Mouse (Mus musculus) adrenal gland (tissue): ENCODE measurements at regions not wholly inside any gene's neighbourhood (a gene's known extent, or its start where the extent isn't known, plus 50 kb on each side); places are given as distances from the start of the nearest gene placed in this dataset.
"Not testable (repeated sequence)": the region's sequence is repeated elsewhere in the genome, so short reads cannot be mapped to it uniquely, and the experiment has no call there.

Experiments
- intact Hi-C: fragments of 180-260 bp; cut with DNase I; formaldehyde crosslinking; loops from one replicate; pipeline ENCODE4 v1.15.1; 2025

DNA sequence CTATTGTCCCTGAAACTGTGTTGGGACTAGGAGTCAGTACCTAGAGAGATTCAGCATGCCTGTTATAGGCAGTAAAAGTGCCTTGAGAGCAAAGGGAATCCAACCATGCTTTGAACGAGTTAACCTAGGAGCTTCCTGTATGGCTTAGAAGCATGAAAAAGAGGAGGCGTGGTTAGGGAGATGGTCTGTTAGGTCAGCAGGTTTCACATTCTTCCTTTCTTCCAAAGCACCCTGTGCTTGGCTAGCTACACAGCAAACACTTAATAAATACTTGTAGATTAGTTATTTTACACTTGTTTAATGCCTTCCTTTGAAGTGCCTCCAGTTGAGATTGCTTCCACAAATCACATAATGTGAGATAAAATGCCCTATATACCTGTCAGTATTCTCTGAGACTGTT is 284.9 kb upstream of the Adgra3 start:
- intact Hi-C loops = no loop called here

- intact Hi-C loops = no loop called here
These were observed 250.7 kb upstream of the Adgra3 start for GRCm38 (mm10) chr5:50309491-50309890.

DNA sequence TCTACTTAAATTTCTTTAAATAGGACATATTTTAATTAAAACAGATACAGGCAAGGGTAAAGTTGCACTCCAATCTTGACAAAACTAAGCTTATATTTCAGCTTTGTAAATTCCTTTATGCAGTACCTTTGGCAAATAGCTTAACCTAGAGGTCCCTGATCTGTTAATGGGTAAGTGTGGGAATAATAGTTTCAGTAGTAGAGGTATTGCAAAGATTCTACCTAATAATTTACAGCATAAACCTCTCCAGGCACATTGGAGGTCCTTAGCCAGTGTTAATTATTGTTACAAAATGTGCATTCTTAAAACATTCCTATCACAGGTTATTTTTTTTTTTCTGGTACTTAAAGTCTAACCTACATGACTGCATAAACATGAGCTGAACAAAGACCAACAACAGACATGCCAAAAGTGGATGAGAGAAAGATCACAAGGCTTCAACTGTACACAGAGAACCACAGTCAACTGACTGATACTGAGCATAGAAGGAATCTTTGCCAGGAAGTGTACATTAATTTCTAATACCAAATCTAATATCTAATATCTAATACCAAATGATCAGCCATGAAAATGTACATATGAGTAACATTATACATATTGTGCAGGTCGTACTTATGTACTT is 245.2 kb upstream of the Adgra3 start:
- intact Hi-C loops = no loop called here

DNA sequence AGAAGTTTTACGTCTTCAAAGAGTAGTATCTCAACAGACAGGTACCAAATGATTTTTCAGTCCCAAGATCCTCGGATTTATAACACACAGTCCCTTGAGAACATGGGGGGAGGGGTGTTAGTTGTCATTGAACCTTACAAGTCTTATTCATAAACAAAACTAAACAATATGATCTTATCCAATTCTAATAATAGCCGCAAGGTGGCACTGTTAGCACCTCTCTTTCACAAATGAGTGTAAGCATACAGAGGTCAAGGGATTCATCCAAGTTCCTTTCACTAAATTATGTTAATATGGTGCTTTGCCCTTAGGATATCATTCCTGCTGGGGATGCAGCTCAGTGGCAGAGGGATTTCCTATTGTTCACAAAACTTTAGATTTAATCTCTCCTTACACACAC is 235.0 kb upstream of the Adgra3 start:
- intact Hi-C loops = no loop called here

DNA sequence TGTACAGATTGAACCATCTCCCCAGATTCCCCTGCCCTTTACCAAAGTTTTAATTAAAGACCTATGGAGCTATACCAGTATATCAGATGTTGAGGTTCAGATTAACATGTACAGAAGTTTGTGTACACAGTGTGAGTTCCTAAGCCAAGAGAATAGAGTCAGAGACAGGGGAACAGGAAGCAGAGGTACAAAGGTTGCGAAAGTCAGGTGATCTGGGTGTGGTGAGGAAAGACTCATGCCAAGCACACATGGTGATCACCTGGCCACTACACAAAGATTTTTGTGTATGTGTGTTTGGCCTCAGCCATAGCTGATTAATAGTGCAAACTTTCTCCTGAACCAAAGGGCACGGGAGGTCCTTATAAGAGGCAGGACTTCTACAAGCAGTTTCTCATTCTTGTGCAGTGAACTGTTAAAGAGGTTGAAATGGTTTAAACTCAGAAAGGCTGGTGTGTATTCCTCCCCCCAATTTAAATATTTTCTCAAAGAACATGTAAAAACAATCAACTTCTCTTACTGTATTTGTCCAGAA is 232.1 kb upstream of the Adgra3 start:
- intact Hi-C loops = no loop called here

- intact Hi-C loops = no loop called here
These were observed 201.6 kb upstream of the Adgra3 start for GRCm38 (mm10) chr5:50260417-50260816.

DNA sequence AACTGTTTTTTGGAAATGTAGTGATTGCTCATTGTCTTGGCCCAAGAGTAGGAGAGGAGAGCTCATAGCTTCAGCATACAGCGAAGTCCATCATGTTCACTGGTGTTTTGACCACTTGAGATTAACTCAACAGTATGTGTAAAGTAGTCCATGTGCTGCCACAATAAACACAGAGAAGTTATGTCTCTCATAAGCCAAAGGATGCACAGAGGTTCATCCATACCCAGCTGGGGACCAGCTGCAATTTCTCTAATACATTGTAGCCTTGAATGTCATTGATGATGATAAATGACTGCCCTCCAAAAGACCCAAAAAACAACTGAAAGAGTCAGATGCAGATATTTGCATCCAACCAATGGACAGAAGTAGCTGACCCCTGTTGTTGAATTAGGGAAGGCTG is 199.2 kb upstream of the Adgra3 start:
- intact Hi-C loops = no loop called here

GRCm38 (mm10) chr5:50234111-50234510 is 175.3 kb upstream of the Adgra3 start:
- intact Hi-C loops = no loop called here

- intact Hi-C loops = loop anchor here (10.0 kb wide), 1 partner anchor 162 kb away; the partner anchor contains the start of gene Adgra3
These were observed 158.2 kb upstream of the Adgra3 start for GRCm38 (mm10) chr5:50216956-50217355.

DNA sequence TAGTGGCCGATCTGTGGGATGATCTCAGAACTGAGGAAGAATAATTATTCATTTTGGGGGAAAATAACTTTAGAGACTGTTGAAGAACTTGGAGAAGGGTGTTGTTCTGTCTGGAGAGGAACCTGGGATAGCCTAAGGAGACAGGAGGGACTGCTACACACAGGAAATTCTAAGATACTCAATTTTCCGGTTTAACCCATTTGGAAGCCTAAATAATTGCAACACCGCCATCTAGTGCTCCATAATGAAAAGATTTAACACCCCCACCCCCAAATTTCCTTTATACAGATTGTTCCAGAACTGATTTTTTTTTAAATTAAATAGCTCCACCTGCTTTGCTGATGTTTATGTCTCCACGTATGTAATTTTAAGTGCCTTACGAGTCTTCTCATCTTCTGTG is 157.2 kb upstream of the Adgra3 start:
- intact Hi-C loops = loop anchor here (2.0 to 10.0 kb wide), 2 partner anchors 161 to 239 kb away; partner anchors contain the start of gene Adgra3

DNA sequence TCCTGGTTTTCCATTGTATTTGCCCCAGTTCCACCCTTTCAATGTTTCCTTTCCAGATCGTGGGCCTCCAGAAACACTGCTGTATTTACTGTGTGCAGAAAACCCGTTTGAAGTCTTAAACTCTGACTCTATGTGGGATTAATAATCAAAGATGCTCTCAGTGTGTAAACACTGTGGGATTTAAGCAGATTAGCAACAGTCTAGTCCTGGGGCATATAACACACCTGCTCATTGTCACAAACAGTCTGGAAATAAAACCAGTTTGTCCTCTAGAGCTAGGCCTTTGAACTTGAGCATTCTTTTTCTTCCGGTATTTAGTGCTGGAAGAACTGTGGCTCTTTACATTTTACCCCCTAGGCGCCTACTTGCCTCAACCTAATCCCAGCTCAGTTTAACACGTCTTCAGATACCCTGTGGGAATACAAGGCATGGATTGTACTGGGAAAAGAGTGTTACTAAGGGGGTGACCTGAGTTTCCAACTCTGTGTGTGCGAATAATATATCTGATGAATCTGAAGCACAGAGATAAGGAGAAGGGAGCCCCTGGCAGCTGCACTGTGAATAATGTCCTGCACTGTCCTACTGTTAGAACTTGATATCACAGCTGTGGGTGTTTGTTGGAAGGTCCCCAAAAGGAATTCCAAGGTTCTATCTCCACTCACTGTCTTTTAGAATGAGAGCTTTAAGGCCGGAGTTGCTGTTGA is 143.7 kb upstream of the Adgra3 start:
- intact Hi-C loops = no loop called here

- intact Hi-C loops = no loop called here
These were observed 137.6 kb upstream of the Adgra3 start for GRCm38 (mm10) chr5:50196423-50196822.

DNA sequence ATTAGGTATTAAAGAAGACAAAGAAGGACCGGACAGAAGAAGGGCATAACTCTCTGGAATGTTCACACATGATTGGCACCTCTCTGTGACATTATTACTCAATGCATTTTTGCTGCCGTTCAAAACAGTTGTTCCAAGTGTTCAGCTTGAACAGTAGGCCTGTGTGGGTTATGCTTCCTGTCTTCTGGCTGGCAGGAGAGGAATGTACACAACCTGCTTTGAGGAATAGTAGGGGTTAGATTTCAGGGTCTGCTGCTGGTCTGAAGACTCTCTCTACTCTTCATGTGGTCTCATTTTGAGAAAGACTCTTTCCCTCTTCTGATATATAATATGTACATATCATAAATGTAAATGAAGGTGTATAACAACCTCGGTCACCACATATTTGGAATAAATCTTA is 137.2 kb upstream of the Adgra3 start:
- intact Hi-C loops = no loop called here

DNA sequence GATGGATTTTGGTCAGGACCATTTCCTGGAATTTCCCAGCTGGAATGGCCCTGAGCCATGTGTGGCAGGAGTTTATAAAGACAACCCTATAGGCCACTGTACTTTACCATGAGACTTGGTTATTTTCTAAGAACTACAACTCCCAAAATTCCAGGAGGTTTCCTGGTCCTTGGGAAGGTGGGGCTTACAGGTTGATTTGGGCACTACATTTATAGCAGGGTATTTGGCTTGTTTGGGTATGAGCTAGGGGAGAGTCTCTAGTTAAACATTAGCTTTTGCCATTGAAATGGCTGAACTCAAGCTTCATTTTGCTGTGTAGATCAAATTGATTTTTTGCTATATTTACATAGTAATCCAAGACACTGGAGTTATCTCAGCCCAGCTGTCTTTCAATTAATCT is 130.6 kb upstream of the Adgra3 start:
- intact Hi-C loops = no loop called here

DNA sequence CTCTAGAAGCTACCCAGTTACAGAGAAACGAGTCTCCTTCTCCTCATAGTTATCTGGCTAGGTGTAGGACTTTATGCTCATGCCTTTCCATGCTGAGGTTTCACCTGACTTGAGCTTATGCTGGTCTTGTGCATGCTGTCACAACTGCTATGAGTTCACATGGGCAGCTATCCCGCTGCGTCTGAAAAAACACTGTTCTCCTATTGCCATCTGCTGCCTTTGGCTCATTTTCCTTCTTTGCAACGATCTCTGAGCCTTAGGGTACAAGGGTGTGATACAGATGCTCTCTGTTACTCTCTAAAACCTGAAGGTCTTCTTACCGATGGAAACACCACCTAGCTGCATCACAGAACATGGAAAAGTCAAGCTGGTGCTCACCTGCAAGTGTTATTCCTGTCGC is 123.9 kb upstream of the Adgra3 start:
- intact Hi-C loops = no loop called here

GRCm38 (mm10) chr5:50156557-50156956 is 97.8 kb upstream of the Adgra3 start:
- intact Hi-C loops = no loop called here

DNA sequence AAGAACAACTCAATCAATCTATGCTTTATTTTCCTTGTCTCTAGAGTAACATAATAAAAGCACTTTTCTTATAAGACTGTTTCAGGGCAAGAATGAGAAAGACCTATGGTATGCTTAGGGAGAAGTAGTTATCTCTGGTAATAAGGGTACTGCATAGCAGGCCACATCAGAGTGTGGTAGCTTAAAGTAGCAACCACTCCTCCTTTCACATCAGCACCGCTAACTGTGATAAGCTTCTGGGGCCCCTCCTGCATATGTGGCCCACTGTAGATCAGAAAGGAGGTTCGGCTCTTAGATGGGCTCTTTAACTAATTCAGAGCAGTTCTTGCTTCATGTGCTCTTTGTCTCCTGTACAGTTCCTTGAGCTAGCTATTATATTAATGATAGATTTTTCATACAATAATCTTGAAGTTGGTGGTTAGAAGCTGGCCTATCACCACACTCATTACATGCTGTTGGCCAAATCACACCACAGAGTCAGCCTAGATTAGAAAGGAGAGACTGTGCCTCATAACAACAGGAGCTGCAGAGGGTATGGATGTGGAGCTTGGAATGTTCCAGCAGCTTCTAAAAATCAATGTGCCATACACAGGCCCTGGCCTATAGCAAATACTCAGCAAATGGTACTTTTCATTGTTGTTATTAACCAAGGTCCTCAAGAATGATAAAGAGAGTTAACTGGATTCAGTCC is 96.5 kb upstream of the Adgra3 start:
- intact Hi-C loops = not testable (repeated sequence)

DNA sequence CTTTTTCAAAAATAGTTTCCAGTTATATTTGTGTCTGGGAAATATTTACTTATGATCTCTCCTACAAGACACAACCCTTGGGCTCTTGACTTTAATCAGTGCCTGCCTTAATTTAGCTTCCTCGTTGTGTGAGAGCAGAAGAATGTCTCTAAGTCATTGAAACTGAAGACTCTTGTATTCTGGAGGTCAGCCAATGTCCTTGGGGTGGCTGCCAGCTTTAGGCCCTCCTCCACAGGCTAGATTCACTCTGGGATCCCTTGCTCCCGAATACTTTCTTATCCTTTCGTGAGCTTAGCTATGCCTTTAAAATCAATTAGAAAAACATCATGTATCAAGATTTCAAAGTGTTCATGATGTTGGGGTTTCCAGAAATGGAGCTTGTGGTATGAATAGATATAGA is 88.1 kb upstream of the Adgra3 start:
- intact Hi-C loops = no loop called here

DNA sequence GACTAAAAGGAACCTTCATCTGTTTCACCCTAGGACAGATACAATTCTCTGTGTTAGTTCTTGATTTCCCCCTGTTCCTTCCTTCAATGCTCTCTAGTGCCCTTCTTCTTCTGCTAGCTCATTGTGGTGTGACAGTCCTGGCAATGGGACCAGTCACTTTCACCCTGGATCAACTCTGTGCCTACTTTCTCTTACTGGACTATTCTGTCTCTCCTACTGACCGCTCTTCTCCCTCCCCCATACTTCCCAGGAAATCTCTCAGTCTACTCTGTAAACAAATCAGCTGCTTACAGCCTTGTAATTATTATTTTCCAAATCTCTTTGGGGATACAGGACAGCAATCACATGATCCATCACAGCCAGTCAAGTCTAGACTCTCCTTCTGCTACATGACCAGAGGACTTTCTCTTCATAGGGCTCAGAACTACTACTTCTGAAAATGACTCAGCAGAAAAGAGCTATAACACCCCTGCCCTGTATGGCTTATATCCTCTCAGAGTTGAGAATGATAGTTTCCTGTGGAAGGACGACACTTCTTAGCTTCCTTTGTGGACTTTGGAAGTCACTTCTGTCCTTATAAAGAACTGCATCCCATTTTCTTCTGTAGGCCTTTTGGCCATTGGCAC is 86.8 kb upstream of the Adgra3 start:
- intact Hi-C loops = no loop called here

DNA sequence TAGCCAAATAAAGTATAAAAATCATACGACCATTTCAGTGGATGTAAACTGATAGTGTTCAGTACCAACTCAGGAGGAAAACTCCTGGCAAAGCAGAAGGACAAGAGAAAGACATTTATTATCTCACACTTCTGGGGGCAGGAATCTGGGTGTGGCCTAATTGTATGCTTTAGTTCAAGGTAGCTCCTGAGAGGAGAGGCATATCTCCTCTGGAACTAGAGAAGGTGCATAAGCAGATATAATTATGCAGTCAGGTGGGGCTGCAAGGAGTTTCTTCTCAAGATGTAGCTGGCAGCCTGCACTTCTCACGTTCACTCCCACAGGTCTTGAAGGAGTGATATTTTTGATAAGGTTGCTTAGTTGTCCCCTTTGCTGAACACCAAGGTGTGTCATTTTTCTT is 71.4 kb upstream of the Adgra3 start:
- intact Hi-C loops = no loop called here

DNA sequence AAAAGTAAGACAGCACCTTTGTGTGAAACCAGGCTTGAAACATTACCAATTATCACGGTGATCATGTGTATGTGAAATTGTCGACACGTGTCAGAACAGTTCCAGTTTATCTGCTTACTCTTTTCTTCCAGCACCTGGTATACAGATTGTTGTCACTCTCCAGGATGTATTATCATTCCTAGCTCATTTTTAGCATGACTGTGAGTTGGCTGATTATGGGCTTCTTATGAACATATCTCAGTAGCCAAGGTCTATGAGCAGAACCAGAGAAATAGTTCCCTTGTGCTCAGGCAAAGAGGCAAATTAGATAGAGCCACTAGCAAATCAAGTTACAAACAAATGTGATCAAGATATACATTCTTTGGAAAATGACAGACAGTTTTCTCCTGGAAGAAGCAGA is 70.2 kb upstream of the Adgra3 start:
- intact Hi-C loops = no loop called here

DNA sequence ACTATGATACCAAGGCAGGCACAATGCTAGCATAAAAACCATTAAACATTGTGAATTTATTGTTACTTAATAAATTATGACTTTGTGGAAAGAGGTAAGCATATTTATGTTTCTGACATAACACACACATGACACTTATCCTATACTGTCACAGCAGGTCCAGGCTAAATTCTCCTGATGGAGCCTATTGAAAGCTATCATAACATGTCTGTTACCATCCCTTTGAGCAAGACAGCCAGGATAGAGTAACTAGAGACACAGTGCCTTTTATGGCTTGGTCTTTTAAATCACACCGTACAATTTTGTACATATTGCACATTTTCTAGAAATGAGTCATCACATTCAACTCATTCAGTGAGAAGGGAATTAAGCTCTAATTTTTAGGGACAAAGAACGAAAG is 67.8 kb upstream of the Adgra3 start:
- intact Hi-C loops = no loop called here
